In the genomic region with DNA sequence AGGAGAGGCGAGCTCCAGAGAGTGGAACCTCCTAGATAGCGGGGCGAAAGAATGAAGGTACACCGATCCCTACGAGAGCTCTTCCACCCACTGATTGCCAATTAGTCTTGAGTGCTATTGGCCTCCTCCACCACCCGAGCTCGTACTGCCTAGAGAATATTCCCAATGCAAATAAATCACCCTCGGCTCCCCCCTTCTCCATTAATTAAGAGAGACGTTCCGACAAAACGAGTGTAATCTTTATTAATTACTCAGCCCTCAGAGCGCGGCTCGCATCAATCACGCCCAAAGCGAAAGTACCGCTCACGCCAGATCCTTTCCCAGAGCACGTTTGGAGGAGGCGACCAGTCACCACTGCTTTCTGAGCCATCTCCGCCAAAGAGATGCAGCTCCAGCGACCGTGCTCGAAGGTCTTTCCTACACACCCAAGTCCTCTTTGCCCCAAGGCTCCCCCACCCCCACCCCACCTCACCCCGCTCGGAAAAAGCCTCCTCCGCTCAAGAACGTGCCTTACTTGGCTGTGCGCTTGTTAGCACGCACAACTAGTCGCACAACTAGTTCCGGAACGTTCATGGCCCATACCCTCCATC, we compare ENCODE assay signal across 8 mouse cellular contexts. TPM values are rescaled to one million over a fixed set of nuclear protein-coding genes. Genes with fewer than 3 reads are reported as not detected.
DNase-seq lines count a peak whose midpoint lies in the region; ATAC-seq and TF ChIP-seq lines count a peak whose summit lies in the region.

No protein-coding gene starts in this region.

- no peak for TF ChIP-seq POLR2A in cerebellum, adult 2 months (IDR thresholded peaks at IDR 0.05; ENCODE audit: borderline replicate concordance, insufficient read depth, low read length)
- TF ChIP-seq POLR2A in CH12.LX (IDR thresholded peaks at IDR 0.05; ENCODE audit: low read depth, low read length) = no peak

- peaks cover 18% of the 10 kb centered on the region for H3K27me3 ChIP-seq in cerebellum, adult 2 months (ENCODE audit: control insufficient read depth, insufficient read depth, low read length)
- no peaks in the 10 kb centered on the region for H3K27me3 ChIP-seq in CH12.LX (replicated peaks)
- peaks cover 96% of the 10 kb centered on the region for H3K27me3 ChIP-seq in forebrain, embryonic 15.5 days
- peaks cover 95% of the 10 kb centered on the region for H3K27me3 ChIP-seq in limb, embryonic 15.5 days

- H3K36me3 ChIP-seq in CH12.LX (replicated peaks in 1 of 2; ENCODE audit: control insufficient read depth in 1 of 2, insufficient read depth in 1 of 2, low read length in 1 of 2) = no peaks in the 10 kb centered on the region
- H3K36me3 ChIP-seq in forebrain, embryonic 15.5 days = no peaks in the 10 kb centered on the region
- H3K36me3 ChIP-seq in limb, embryonic 15.5 days = no peaks in the 10 kb centered on the region

- no peak overlapping the region for H3K27ac ChIP-seq in cerebellum, adult 2 months (ENCODE audit: insufficient read depth, low read length)
- H3K27ac ChIP-seq in CH12.LX (ENCODE audit: insufficient read depth, low read depth) = no peak overlapping the region
- no peak overlapping the region for H3K27ac ChIP-seq in forebrain, embryonic 15.5 days (replicated peaks)
- H3K27ac ChIP-seq in limb, embryonic 15.5 days = no peak overlapping the region

- 0 out of 2 replicates have a peak, but pooled peaks have one; percentile 39 for ATAC-seq in forebrain, embryonic 15.5 days (replicated peaks)
- ATAC-seq in limb, embryonic 15.5 days (ENCODE audit: insufficient number of reproducible peaks, low FRiP score, low TSS enrichment, low read depth) = no peak
- no peak for ATAC-seq in activated CD4-positive, CD25-positive, alpha-beta regulatory T cell, adult 4 months

- TF ChIP-seq RAD21 in CH12.LX (IDR thresholded peaks at IDR 0.05; ENCODE audit: low read depth, low read length) = no peak

- DNase-seq in cerebellum, adult 2 months = peak; percentile 38 to 53
- DNase-seq in cerebellum, postnatal 36 days = no peak
- no peak for DNase-seq in CH12.LX (ENCODE audit: extremely low read depth)
- DNase-seq in retina, postnatal 1 day = peak; percentile 68
- DNase-seq in c-Kit-positive CD71-positive TER-119-positive erythroid progenitor cells, embryonic 14.5 days (ENCODE audit: low spot score) = no peak

- peaks cover 3% of the 10 kb centered on the region for H3K4me1 ChIP-seq in cerebellum, adult 2 months (ENCODE audit: control insufficient read depth, insufficient read depth, low read length)
- H3K4me1 ChIP-seq in CH12.LX (ENCODE audit: control insufficient read depth in 1 of 2, insufficient read depth in 2 of 2) = peaks cover 0 to 4% of the 10 kb centered on the region in 2 experiments; a peak in 2 of 4 replicates
- H3K4me1 ChIP-seq in forebrain, embryonic 15.5 days = peaks cover 13% of the 10 kb centered on the region
- H3K4me1 ChIP-seq in limb, embryonic 15.5 days = peaks cover 12% of the 10 kb centered on the region

- H3K9ac ChIP-seq in CH12.LX (ENCODE audit: insufficient read depth, low read depth) = peak overlapping the region; percentile 69
- H3K9ac ChIP-seq in forebrain, embryonic 15.5 days (replicated peaks) = no peak overlapping the region
- no peak overlapping the region for H3K9ac ChIP-seq in limb, embryonic 15.5 days

- peak overlapping the region; percentile 81 for H3K4me2 ChIP-seq in CH12.LX (ENCODE audit: insufficient read depth, low read depth, poor library complexity, severe bottlenecking)
- peak overlapping the region; percentile 40 for H3K4me2 ChIP-seq in forebrain, embryonic 15.5 days (replicated peaks)
- H3K4me2 ChIP-seq in limb, embryonic 15.5 days = peak overlapping the region; percentile 63

- no peaks in the 10 kb centered on the region for H3K9me3 ChIP-seq in CH12.LX (replicated peaks; ENCODE audit: low read length)
- H3K9me3 ChIP-seq in forebrain, embryonic 15.5 days = no peaks in the 10 kb centered on the region
- no peaks in the 10 kb centered on the region for H3K9me3 ChIP-seq in limb, embryonic 15.5 days

- peak overlapping the region; percentile 49 for H3K4me3 ChIP-seq in cerebellum, adult 2 months (replicated peaks; ENCODE audit: insufficient read depth, low read depth, low read length)
- H3K4me3 ChIP-seq in CH12.LX (replicated peaks in 1 of 3; ENCODE audit: low read depth in 2 of 3, low read length in 2 of 3, poor library complexity in 1 of 3) = peak overlapping the region; percentile 54 to 59 (median 55)
- H3K4me3 ChIP-seq in forebrain, embryonic 15.5 days = peak overlapping the region; percentile 27
- H3K4me3 ChIP-seq in limb, embryonic 15.5 days = peak overlapping the region; percentile 42

- in situ Hi-C loops in CH12.LX (cut with MboI; ENCODE audit: low pct_ligation_motif_present, low pct_unique_long_range_greater_than_20kb, low sequenced_read_pairs) = no loop called here

- 1% methylated on average over 33 of the region's 33 CpGs for whole genome bisulfite sequencing in cerebellum, adult 2 months
- under 1% methylated on average over 33 of the region's 33 CpGs for WGBS in forebrain, embryonic 15.5 days
- under 1% methylated on average over 32 of the region's 33 CpGs for WGBS in limb, embryonic 15.5 days

- dilution Hi-C loops in CH12.LX (cut with MboI; ENCODE audit: extremely low pct_ligation_motif_present, extremely low pct_unique_long_range_greater_than_20kb, low sequenced_read_pairs) = no loop called here

- H3K79me2 ChIP-seq in CH12.LX (replicated peaks; ENCODE audit: control insufficient read depth, extremely low read depth, insufficient read depth, poor library complexity, severe bottlenecking) = no peaks in the 10 kb centered on the region

- TF ChIP-seq CTCF in cerebellum, adult 2 months (IDR thresholded peaks at IDR 0.05; ENCODE audit: borderline replicate concordance, insufficient read depth, low read depth, low read length) = no peak
- no peak for TF ChIP-seq CTCF in CH12.LX (conservative IDR thresholded peaks at IDR 0.05 in 1 of 2, IDR thresholded peaks at IDR 0.05 in 1 of 2; ENCODE audit: low read depth in 2 of 2, low read length in 2 of 2)

- no peak for TF ChIP-seq EP300 in CH12.LX (IDR thresholded peaks at IDR 0.05; ENCODE audit: low read length)

TF ChIP-seq in CH12.LX, 34 proteins besides CTCF, POLR2A, EP300 and RAD21:
- TF ChIP-seq SIN3A (IDR thresholded peaks at IDR 0.05; ENCODE audit: low read length) = no peak
- TF ChIP-seq BHLHE40 (IDR thresholded peaks at IDR 0.05; ENCODE audit: low read depth, low read length) = peak; percentile 81
- TF ChIP-seq TCF12 (IDR thresholded peaks at IDR 0.05; ENCODE audit: low read depth, low read length) = 0 out of 2 replicates have a peak, but pooled peaks have one; percentile 30

RNA-seq across cellular contexts. Expression of gene Pax3, which starts 6.8 kb away (rescaled TPM):
- polyA plus RNA-seq in cerebellum, adult 2 months (2012; rRNA removed) = 3.3 and 3.5 TPM in 2 replicates
- total RNA-seq in CH12.LX (2012; rRNA removed) = not detected in 2 replicates
- total RNA-seq in CH12.LX (2014; rRNA removed) = 0.08 TPM in 1 of 2 replicates, not detected in the other
- 0.08 and 0.10 TPM in 2 replicates for polyA plus RNA-seq in CH12.LX (2012; ENCODE audit: insufficient read length, low read depth)
- polyA plus RNA-seq in forebrain, embryonic 15.5 days (2015; fragmentation: Nextera tagmentation; extraction: Ambion mirVana) = 0.19 and 0.70 TPM in 2 replicates
- 0.60 and 0.96 TPM in 2 replicates for polyA plus RNA-seq in limb, embryonic 15.5 days (2015; fragmentation: Nextera tagmentation; extraction: Ambion mirVana)
- under 1 TPM in 1 of 2 experiments, not detected in 1; 0.17 TPM for polyA plus RNA-seq in activated CD4-positive, CD25-positive, alpha-beta regulatory T cell, adult 4 months (2017; shearing (Covaris generic))

Comparison
In these comparisons a context has a peak if more than half of its experiments do, and no peak if none do; other contexts are left out.
1. DNase-seq: peak in cerebellum, adult 2 months (2 of 2) and retina, postnatal 1 day (single experiment); none in cerebellum, postnatal 36 days (0 of 2), CH12.LX (single experiment) and c-Kit-positive CD71-positive TER-119-positive erythroid progenitor cells, embryonic 14.5 days (single experiment).
2. Peak in every context shown above with its lines, with median percentiles within 50 percentile points of each other: H3K4me3 ChIP-seq and H3K4me2 ChIP-seq.